Mouse (Mus musculus) thymus, postnatal 25 days (tissue): ENCODE results near the gene Rasgrf2.
A peak's percentile ranks its signal among the peaks of the same experiment; 100 is the strongest.

Experiments used
- DNase-seq: peaks from one replicate; pipeline ENCODE4 v3.0.0; 2022

Gene Rasgrf2

GRCm38 (mm10) chr13:91937232-91937631 is 194.2 kb downstream of the Rasgrf2 start:
- no peak for DNase-seq

- DNase-seq, result no peak
Measured at GRCm38 (mm10) chr13:91932122-91932521, 199.3 kb downstream of the Rasgrf2 start.

GRCm38 (mm10) chr13:91929943-91930726 is 201.3 kb downstream of the Rasgrf2 start:
- DNase-seq, result no peak

- DNase-seq, result no peak
Measured at GRCm38 (mm10) chr13:91928605-91929389, 202.7 kb downstream of the Rasgrf2 start.

- DNase-seq, result no peak
Measured at GRCm38 (mm10) chr13:91921010-91921409, 210.4 kb downstream of the Rasgrf2 start.

- DNase-seq, result no peak
Measured at GRCm38 (mm10) chr13:91918764-91919163, 212.7 kb downstream of the Rasgrf2 start.

GRCm38 (mm10) chr13:91917835-91918234 is 213.6 kb downstream of the Rasgrf2 start:
- no peak for DNase-seq

- no peak for DNase-seq
Measured at GRCm38 (mm10) chr13:91916308-91916707, 215.1 kb downstream of the Rasgrf2 start.

- DNase-seq, result no peak
Measured at GRCm38 (mm10) chr13:91915582-91916239, 215.7 kb downstream of the Rasgrf2 start.

GRCm38 (mm10) chr13:91915192-91915581 is 216.3 kb downstream of the Rasgrf2 start:
- DNase-seq, result no peak

GRCm38 (mm10) chr13:91911652-91912051 is 219.8 kb downstream of the Rasgrf2 start:
- no peak for DNase-seq

- DNase-seq, result no peak
Measured at GRCm38 (mm10) chr13:91911211-91911610, 220.2 kb downstream of the Rasgrf2 start.

- DNase-seq, result peak; percentile 56
Measured at GRCm38 (mm10) chr13:91908202-91908980, 223.1 kb downstream of the Rasgrf2 start.

GRCm38 (mm10) chr13:91906338-91906737 is 225.1 kb downstream of the Rasgrf2 start:
- DNase-seq, result no peak

GRCm38 (mm10) chr13:91896476-91896875 is 235.0 kb downstream of the Rasgrf2 start:
- no peak for DNase-seq

- no peak for DNase-seq
Measured at GRCm38 (mm10) chr13:91893132-91893531, 238.3 kb downstream of the Rasgrf2 start.

GRCm38 (mm10) chr13:91890031-91890619 is 241.3 kb downstream of the Rasgrf2 start:
- DNase-seq, result no peak

GRCm38 (mm10) chr13:91884714-91885386 is 246.6 kb downstream of the Rasgrf2 start:
- DNase-seq, result no peak

- DNase-seq, result peak; percentile 22
Measured at GRCm38 (mm10) chr13:91881837-91882480, 249.5 kb downstream of the Rasgrf2 start.

- DNase-seq, result no peak
Measured at GRCm38 (mm10) chr13:91880256-91880655, 251.2 kb downstream of the Rasgrf2 start.

GRCm38 (mm10) chr13:91877996-91878395 is 253.5 kb downstream of the Rasgrf2 start:
- DNase-seq, result no peak
